Mouse (Mus musculus): ENCODE measurements around the gene Spred3.
"Not testable (repeated sequence)": the region's sequence is repeated elsewhere in the genome, so short reads cannot be mapped to it uniquely, and the experiment has no call there.

- not testable (repeated sequence) for TF ChIP-seq CTCF, EP300 (IDR thresholded peaks at IDR 0.05; ENCODE audit: low read depth)
These were observed 31.0 kb downstream of the Spred3 start for GRCm38 (mm10) chr7:29139237-29139636.
